Mouse (Mus musculus): Measurements from ENCODE around the gene Ipo11. TPM values are rescaled to one million over a fixed set of nuclear protein-coding genes. Genes with fewer than 3 reads are reported as not detected.

Ipo11 gene
- total and polyA plus RNA-seq, 3 experiments = 37.2 to 40.2 TPM; not detected in 1

GRCm38 (mm10) chr13:106894284-106894683 is 42.5 kb downstream of the Ipo11 start:
- no peak overlapping the region for H3K27ac ChIP-seq (ENCODE audit: control insufficient read depth, low read depth, low read length)
- no peak overlapping the region for H3K9ac ChIP-seq (ENCODE audit: control insufficient read depth, low read depth, low read length, poor library complexity, severe bottlenecking)
- DNase-seq (ENCODE audit: low read depth, low spot score) = peak; percentile 79
- TF ChIP-seq EP300 (IDR thresholded peaks at IDR 0.05; ENCODE audit: low read depth in 1 of 2, low read length in 2 of 2) = no peak
- TF ChIP-seq USF1 (IDR thresholded peaks at IDR 0.05; ENCODE audit: low read depth, low read length) = 0 out of 2 replicates have a peak, but pooled peaks have one; percentile 2
- TF ChIP-seq MAX (IDR thresholded peaks at IDR 0.05; ENCODE audit: low read length) = peak; percentile 48; the same call in 1 of the 2 replicates
- no peak for TF ChIP-seq GATA1 (IDR thresholded peaks at IDR 0.05; ENCODE audit: low read depth, low read length)
- peak; percentile 64 for TF ChIP-seq SMC3 (IDR thresholded peaks at IDR 0.05; ENCODE audit: low read depth, low read length)
- no peak for TF ChIP-seq MYB (IDR thresholded peaks at IDR 0.05; ENCODE audit: low read depth, low read length)
- TF ChIP-seq MYC (IDR thresholded peaks at IDR 0.05; ENCODE audit: low read depth, low read length) = peak; percentile 84
- peak; percentile 50; the same call in 1 of the 2 replicates for TF ChIP-seq ZC3H11A (IDR thresholded peaks at IDR 0.05; ENCODE audit: low read depth, low read length)
- TF ChIP-seq RAD21 (IDR thresholded peaks at IDR 0.05; ENCODE audit: low read depth, low read length) = peak; percentile 69
- TF ChIP-seq HCFC1 (IDR thresholded peaks at IDR 0.05; ENCODE audit: low read depth, low read length) = peak; percentile 64; the same call in 1 of the 2 replicates
- peak; percentile 66 to 81 (median 79) for TF ChIP-seq CTCF (IDR thresholded peaks at IDR 0.05 in 2 of 3, conservative IDR thresholded peaks at IDR 0.05 in 1 of 3; ENCODE audit: control insufficient read depth in 1 of 3, insufficient read depth in 1 of 3, low read depth in 2 of 3, low read length in 3 of 3, poor library complexity in 1 of 3, severe bottlenecking in 1 of 3)
- no peaks in the 10 kb centered on the region for H3K79me2 ChIP-seq (ENCODE audit: control insufficient read depth, insufficient read depth, low read length, poor library complexity)
- no peak overlapping the region for H3K4me3 ChIP-seq (ENCODE audit: control insufficient read depth in 1 of 2, insufficient read depth in 1 of 2, low read depth in 2 of 2, low read length in 2 of 2)
- H3K27me3 ChIP-seq (ENCODE audit: control insufficient read depth in 1 of 2, insufficient read depth in 2 of 2, low read length in 2 of 2) = no peaks in the 10 kb centered on the region
- peaks cover 9 to 21% of the 10 kb centered on the region in 2 experiments for H3K36me3 ChIP-seq (ENCODE audit: control insufficient read depth in 1 of 2, insufficient read depth in 2 of 2, low read length in 2 of 2)
- no peaks in the 10 kb centered on the region for H3K9me3 ChIP-seq (replicated peaks; ENCODE audit: insufficient read depth, low read length)
- H3K4me1 ChIP-seq (ENCODE audit: control insufficient read depth in 1 of 2, insufficient read depth in 2 of 2, low read length in 2 of 2) = peaks cover 11 to 14% of the 10 kb centered on the region in 2 experiments

- TF ChIP-seq ZKSCAN1 (IDR thresholded peaks at IDR 0.05; ENCODE audit: low read depth, low read length) (no peak), HCFC1 (IDR thresholded peaks at IDR 0.05; ENCODE audit: low read depth, low read length) (no peak), MAZ (IDR thresholded peaks at IDR 0.05; ENCODE audit: low read depth, low read length) (no peak), MAFK (IDR thresholded peaks at IDR 0.05; ENCODE audit: borderline replicate concordance, low read depth, low read length) (no peak), CTCF (IDR thresholded peaks at IDR 0.05 in 2 of 3, conservative IDR thresholded peaks at IDR 0.05 in 1 of 3; ENCODE audit: control insufficient read depth in 1 of 3, insufficient read depth in 1 of 3, low read depth in 2 of 3, low read length in 3 of 3, poor library complexity in 1 of 3, severe bottlenecking in 1 of 3) (no peak), MEF2A (IDR thresholded peaks at IDR 0.05; ENCODE audit: extremely low read depth, insufficient replicate concordance, low read depth, low read length, poor library complexity, severe bottlenecking) (no peak), ZC3H11A (IDR thresholded peaks at IDR 0.05; ENCODE audit: low read depth, low read length) (no peak), MYC (IDR thresholded peaks at IDR 0.05; ENCODE audit: low read depth, low read length) (no peak), CHD2 (IDR thresholded peaks at IDR 0.05; ENCODE audit: low read length) (no peak), BHLHE40 (IDR thresholded peaks at IDR 0.05; ENCODE audit: borderline replicate concordance, low read depth, low read length) (no peak), POLR2A (IDR thresholded peaks at IDR 0.05; ENCODE audit: control insufficient read depth in 1 of 2, insufficient read depth in 1 of 2, low read depth in 1 of 2, low read length in 2 of 2, poor library complexity in 1 of 2) (no peak), POLR2AphosphoS2 (IDR thresholded peaks at IDR 0.05; ENCODE audit: low read length) (no peak), NELFE (IDR thresholded peaks at IDR 0.05; ENCODE audit: low read depth, low read length) (no peak), TBP (IDR thresholded peaks at IDR 0.05; ENCODE audit: low read depth, low read length) (no peak), ETS1 (IDR thresholded peaks at IDR 0.05; ENCODE audit: low read depth, low read length) (no peak), E2F4 (IDR thresholded peaks at IDR 0.05; ENCODE audit: borderline replicate concordance, low read depth, low read length) (no peak), CHD1 (IDR thresholded peaks at IDR 0.05; ENCODE audit: low read depth, low read length) (no peak), ELF1 (IDR thresholded peaks at IDR 0.05; ENCODE audit: low read depth, low read length) (no peak), MXI1 (IDR thresholded peaks at IDR 0.05; ENCODE audit: low read depth, low read length) (no peak), TAL1 (IDR thresholded peaks at IDR 0.05; ENCODE audit: low read length) (no peak)
- H3K9me3 ChIP-seq (replicated peaks; ENCODE audit: insufficient read depth, low read length) = no peaks in the 10 kb centered on the region
- H3K27ac ChIP-seq (ENCODE audit: control insufficient read depth, low read depth, low read length) = peak overlapping the region; percentile 59
- no peak overlapping the region for H3K9ac ChIP-seq (ENCODE audit: control insufficient read depth, low read depth, low read length, poor library complexity, severe bottlenecking)
- H3K4me1 ChIP-seq (ENCODE audit: control insufficient read depth in 1 of 2, insufficient read depth in 2 of 2, low read length in 2 of 2) = peaks cover 11 to 14% of the 10 kb centered on the region in 2 experiments
- peak; percentile 24 for DNase-seq (ENCODE audit: low read depth, low spot score)
- no peak overlapping the region for H3K4me3 ChIP-seq (ENCODE audit: control insufficient read depth in 1 of 2, insufficient read depth in 1 of 2, low read depth in 2 of 2, low read length in 2 of 2)
- H3K79me2 ChIP-seq (ENCODE audit: control insufficient read depth, insufficient read depth, low read length, poor library complexity) = no peaks in the 10 kb centered on the region
- peaks cover 9 to 21% of the 10 kb centered on the region in 2 experiments for H3K36me3 ChIP-seq (ENCODE audit: control insufficient read depth in 1 of 2, insufficient read depth in 2 of 2, low read length in 2 of 2)
- no peaks in the 10 kb centered on the region for H3K27me3 ChIP-seq (ENCODE audit: control insufficient read depth in 1 of 2, insufficient read depth in 2 of 2, low read length in 2 of 2)
Measured at GRCm38 (mm10) chr13:106893701-106894100, 43.1 kb downstream of the Ipo11 start.

Data from MEL (cell line).